Mouse (Mus musculus) common myeloid progenitor, adult 5-6 weeks (primary cell): ENCODE measurements at regions not wholly inside any gene's neighbourhood (a gene's known extent, or its start where the extent isn't known, plus 50 kb on each side); places are given as distances from the start of the nearest gene placed in this dataset.
A peak's percentile ranks its signal among the peaks of the same experiment; 100 is the strongest.

Source experiments
- ATAC-seq: replicated peaks from 2 replicates; pipeline ENCODE4 v1.8.0; 2016; ENCODE audit warnings: low read depth, mild to moderate bottlenecking, moderate TSS enrichment, inconsistent platforms; ENCODE audit not compliant: poor library complexity, severe bottlenecking

DNA sequence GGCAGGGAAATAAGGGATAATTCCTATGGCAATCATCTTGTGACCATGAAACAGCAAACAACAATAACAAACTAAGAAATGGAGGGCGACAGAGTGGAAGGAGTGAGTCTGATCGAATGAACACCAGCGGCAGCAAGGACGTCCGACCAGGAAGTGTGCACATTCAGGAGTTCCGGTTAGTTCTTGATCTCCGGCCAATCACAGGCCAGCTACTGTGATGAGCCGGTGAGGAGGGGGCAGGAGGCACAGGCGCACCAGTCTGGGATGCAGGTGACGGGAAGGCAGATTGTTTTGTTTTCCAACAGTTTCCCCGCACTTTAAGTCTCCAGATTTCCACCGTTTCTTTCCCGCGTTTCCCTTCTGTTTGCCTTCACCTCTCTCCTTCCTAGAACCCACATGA lies 50.3 kb upstream of the Hunk start:
- no peak for ATAC-seq

DNA sequence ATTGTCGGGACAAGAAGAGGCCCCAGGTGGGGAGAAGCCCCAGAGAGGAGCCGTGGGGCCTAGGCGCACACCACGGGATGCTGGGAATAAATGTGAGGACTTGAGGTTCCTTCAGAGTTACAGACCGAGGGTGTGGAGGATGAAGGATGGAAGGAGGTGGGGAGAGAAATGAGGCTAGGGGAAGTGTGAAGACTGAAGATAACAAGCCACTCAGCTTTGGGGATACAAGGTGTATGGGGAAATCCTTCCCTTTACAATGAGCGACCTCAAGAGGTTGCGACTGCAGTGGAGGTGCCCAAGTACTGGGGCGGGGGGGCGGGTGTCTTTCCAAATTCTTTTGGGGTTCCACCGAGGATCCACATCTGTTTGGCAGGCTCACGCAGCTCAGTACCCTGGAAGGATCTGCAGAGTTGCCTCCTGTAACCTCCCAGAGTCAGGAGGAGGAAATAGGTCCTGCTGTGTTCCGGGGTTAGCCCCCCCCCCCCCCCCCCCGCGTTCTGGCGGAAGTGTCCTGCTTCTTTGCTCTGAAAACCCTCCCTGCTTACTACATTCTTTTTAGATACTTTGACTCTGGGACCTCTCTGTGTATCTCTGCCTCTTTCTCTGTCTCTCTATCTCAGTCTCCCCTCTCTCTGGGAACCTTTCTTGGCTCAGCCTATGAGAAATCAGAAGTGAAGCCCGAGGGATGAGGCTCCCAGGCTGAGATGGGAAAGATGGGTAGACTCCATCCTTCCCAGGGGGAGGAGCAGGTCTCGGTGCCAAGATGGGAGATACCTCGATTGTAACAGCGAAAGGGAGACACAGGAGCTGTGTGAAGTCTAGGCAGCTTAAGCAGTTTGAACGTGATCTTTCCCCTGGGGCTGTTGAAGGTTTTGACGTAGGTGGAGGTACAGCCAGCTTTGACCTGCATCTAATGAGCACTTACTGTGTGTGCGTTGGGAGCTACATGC lies 49.8 kb upstream of the Scaf4 start:
- ATAC-seq: peak; percentile 82
